Mouse (Mus musculus) liver (tissue): ENCODE measurements around the gene Pxmp4.

Source experiments
- DNase-seq: peaks from one replicate; pipeline ENCODE4 v3.0.0-alpha.2; 2020; ENCODE audit warnings: mixed read lengths

Pxmp4 gene

DNA sequence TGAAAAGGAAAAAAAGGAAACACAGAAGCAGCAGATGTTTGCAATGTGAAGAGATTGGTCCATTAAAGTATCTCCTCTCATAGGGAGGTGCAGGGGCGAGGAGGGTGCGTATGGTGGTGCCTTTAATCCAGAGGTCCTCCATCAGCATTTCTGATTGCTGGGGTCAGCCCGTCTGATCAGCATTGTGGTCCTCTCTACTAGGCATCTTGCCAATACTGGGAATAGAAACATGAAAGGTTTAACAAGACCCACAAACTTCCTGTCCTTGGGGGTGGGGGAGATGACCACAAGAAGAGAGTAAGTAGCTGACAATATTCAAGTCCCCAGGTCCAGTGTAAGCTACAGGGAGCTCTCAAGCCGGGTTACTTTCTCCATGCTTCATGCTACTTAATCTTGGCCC lies 32.8 kb downstream of the Pxmp4 start:
- DNase-seq, result no peak

DNA sequence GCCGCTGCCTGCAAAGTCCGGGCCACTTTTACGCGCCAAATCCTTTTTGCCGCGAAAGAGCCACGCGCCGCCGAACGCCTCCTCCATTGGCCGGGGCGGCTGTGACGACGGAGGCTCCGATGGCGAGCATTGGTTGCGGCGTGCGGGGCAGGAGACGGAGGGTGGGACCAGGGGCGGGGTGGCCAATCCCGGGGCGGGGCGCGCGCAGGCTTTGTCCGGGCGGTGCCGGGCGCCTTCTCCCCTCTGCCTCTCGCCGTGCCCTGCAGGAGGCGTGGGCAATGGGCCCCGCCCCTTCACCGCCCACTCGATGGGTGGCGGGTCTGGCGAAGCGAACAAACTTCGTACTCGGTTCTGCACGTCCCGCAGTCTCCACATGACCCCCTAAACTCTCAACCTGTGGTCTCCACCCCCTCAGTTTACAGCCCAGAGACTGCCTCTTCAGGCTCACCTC lies 33.6 kb downstream of the Pxmp4 start, which contains the start of gene E2f1:
Gene E2f1, minus strand, starts transcription at position 57 of the 451 bp plus-strand sequence.
- DNase-seq, result peak; percentile 99

DNA sequence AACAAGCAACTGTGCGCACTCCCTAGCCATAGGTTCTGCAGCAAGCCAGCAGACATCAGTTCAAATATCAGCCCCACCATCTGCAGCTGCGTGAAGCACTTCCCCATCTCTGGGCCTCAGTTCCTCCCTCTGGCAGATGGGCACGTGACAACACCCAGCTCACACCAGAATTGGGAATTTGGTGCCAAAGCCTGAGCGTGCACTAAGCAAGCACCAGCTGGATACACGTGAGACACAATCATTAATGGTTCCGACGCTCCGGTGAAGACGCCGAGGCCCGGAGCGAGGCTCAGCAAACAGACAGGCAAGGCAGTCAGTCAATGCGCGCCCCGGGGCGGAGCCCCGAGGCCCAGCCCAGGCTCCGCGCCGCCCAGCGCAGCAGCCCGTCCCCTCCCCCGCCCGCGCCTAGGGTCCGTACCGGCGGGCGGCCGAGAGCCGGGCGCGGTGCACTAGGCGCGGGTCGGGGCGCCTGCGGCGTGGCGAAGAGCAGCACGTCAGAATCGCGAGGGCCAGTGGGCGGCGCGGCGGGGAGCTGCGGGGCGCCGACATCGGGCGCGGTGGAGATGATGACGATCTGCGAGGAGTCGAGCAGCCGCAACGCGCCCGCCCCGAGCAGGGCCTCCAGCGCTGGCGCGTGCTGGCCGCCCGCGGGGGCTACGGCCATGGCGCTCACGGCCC lies 34.3 kb downstream of the Pxmp4 start:
- DNase-seq, result peak; percentile 87

DNA sequence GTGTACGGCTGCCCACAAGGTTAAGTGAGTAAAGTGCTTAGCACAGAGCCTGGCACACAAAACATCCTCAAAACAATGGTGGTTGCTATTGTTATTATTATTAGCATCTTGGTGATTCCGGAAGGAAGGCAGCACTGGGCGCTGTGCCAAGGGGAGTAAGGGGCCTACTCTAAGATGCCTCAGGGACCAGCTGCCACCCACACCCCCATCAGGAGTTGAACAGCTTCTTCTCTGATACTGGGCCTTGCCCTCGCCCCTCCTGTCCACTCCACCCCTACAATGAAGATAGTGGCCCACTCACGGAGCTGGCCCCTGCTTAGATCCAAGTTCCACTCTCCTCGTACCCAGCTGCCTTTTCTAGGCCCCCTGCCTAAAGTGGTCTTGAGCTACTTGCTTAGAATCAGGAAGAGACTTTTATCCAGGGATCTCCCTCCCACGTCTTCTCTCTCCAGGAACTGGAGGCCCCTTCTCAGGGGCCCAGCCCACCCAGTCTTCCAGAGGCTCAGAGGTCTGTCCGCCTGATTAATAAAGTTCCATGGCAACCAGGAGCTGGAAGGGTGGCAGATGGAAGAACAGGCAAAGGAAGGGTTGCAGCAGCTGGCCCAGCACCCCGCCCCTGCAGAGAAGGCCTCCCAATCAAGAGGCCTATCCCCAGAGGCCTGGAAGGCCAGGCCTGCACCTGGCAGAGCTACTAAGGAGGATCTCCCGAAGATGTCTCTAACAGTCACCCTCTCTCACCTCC lies 35.0 kb downstream of the Pxmp4 start:
- DNase-seq, result peak; percentile 48

DNA sequence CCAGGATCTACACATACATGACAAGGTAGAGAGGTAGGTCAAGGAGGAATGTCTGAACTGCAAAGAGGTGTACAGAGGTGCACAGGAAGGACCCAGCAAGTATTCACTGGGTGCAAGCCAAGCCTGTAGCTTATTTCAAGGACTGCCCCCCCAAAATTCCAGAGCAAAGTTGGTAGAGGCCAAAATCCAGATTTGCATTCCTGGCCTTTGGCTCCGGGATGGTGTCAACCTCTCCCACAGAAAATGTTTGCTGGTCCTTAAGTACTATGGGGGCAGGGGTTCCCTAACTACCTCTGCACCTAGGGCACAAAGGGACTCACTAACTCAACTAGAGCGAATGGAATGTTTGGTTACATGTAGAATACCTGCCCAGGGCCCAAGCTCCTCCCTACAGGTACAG lies 35.7 kb downstream of the Pxmp4 start:
- DNase-seq, result no peak

DNA sequence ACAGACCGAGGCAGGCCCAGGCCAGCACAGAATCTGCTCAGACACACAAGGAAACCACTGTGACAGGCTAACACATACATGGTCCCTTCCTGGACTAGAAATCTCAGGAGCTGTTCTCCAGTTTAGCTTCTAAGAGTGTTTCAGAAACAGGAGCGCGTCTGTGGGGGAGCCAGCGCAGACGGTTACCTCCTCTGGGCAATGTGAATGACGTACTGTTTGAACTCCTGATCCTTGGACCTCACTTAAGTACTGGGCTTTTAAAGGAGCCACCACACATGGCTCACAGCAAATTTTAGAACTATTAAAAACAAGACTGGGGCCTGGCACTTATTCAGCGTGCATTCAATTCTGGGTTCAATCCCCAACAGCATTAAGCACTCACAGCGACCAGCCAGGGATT lies 36.9 kb downstream of the Pxmp4 start:
- no peak for DNase-seq

DNA sequence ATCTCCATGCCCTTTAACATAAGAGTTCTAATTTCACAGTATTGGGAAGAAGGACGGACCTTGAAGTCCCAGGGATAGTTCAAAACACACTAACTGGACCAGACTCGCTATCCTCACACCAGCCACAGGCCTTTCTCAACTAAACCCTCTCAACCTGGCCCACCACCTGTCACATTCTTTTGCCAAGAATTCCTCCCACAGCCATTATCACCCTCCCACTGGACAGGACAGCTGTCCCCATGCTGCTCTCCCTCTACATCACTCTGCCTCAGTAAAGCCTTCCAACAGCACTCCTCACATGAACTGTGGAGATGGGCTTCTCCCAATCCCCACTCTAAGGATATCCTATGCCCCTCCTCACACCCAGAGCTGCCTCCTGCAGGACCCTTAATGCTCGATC lies 37.9 kb downstream of the Pxmp4 start:
- no peak for DNase-seq

DNA sequence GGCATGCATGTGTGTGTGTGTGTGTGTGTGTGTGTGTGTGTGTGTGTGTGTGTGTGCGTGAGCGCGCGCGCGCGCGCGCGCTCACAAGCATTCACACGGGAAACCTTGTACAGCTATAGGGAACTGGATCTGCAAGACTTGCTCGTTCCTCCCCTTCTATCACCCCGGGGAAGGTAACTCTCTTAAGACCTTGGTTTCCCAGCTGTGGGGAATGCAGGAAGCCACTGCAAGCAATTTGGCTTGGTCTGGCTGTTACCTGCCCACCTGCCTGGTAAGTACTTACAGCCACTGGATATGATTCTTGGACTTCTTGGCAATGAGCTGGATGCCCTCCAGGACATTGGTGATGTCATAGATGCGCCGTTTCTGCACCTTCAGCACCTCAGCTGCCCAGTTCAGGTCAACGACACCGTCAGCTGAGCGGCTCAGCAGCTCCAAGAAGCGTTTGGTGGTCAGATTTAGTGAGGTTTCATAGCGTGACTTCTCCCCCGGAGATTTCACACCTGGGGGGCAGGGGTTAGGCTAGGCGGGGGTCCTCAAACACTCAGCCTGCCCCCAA lies 39.8 kb downstream of the Pxmp4 start:
- DNase-seq, result no peak

DNA sequence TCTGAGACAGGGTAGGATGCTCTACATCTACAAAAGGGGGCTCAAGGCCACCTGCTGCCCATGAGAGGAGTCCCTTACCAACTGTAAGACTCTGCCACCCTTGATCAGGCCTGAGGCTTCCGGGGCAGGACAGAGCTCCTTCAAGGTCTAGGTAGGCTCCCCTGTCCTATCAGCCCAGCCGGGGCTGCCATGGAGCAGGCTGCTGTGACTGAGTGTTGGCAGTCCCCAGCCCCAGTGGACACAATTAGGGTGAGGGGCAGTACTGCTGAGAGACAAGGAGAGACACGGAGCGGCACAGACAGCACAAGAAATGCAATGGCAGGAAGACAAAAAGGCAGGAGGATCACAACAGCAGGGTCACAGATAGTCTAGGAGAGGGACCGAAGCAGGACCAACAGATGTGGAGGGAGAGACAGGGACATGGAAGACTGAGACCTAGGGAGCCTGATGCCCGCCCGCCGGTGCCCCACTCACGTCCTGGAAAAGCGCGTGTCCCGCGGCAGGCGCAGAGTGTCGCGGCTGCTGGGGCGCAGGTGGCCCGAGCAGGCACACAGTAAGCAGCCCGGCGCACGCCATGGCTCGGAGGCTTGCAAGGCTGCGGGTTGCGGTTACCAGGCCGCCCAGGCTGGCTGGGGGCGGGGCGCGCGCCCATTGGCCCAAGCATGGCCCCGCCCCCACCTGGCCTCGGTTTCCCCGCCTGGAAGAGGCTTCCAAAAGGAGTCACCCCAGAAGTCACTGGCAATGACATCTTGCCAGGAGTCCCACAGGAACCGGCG lies 45.1 kb downstream of the Pxmp4 start, which contains the start of gene Necab3:
Gene Necab3, minus strand, starts transcription at position 627 of the 776 bp plus-strand sequence.
- peak; percentile 77 for DNase-seq

DNA sequence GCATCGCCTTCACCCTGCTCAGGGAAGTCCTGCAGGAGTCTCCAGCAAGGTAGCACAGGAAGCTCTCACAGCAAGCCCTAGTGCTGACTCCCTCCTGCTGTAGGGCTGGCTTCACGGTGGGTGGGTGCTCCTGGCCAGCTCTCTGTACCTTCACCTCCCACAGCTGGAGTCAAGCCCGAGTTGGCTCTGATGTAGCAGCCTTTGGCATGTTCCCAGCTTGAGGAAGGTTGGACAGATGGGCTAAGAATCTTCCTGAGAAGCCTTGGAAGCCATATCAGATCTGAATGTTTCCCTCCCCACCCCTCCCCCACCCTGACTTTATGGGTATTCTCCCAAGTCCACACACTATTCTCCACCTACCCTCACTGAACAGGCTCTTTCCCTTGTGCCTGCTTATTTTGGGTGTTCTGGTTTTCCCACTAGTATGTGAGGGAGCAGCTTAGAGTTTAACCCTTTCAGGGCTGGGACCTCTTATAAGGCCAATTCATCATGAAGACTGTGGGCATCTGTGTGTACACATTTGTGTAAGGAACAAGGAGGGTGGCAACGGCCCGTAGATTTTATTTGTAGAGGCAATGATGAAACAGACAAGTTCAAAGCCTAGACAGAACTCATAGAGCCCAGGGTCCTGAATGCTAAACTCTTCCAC lies 46.2 kb downstream of the Pxmp4 start:
- no peak for DNase-seq

DNA sequence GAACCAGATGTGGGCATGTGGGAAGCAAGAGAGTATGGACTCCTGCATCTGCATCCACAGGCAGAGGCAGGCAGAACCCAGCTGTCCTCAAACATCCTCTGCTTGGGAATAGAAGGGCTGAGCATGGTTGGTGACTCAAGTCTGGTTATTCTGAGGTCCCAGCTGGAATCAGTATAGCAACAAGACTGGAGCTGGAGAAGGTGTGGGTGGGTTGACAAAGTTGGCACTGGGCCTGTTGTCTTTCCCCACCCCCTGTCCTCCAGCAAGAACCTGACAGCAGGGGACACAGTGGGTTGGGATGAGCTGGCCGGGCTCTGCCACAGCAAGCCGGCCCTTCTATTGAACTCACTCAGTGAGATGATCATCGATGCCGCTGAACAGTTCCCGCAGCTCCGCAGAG lies 48.3 kb downstream of the Pxmp4 start:
- DNase-seq, result no peak

DNA sequence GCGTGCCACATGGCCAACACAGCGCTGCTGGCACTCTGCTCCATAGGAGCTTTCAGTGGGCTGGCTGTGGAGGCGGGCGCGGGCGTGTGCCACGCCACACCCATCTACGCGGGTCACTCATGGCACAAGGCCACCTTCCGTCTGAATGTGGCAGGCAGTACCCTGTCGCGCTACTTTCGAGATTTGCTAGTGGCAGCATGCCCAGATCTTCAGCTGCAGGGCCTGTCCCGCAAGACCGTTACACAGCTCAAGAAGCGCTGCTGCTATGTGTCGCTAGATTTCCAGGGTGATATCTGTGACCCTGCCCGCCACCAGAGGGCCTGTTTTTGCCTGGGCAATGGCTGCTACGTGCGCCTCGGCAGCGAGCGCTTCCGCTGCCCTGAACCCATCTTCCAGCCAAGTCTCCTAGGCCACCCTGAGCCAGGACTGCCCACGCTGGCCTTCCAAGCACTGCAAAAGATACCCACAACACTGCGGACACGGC lies 51.0 kb downstream of the Pxmp4 start:
- DNase-seq, result peak; percentile 66

DNA sequence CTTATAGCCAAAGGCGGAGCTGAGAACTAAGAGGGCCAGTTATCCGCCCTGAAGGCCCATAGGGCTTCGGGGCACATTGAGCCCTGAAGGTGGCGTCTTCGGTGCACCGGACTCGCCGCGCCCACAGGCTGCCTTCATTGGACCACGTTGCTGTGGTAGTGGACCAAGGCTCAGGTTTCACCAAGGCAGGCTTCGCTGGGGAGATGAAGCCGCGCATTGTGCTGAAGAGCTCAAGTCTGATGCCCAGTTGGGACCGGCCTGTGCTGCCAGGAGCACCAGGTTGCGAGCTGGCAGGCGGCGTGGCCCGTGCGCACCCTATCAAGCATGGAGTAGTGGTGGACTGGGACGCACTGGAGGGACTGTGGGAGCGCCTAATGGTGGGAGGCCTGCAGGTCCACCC lies 51.6 kb downstream of the Pxmp4 start:
- no peak for DNase-seq

DNA sequence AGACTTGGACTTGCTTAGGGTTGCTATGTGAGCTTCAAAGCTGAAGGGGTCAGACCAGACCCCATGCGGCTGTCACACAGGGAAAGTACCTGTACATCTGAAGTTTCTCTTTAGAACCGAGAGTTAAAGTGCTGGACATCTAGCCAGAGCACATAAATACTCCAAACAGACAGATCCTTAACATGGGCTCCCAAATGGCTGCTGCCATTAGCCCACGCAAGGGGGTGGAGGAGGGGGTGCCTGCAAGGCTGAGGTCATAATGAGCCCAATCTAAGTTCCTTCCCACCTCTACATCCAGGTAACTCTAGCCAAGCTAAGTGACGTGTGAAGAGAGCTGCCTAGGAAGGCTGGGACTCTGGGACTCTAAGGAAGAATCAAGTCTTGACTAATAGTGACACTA lies 52.0 kb downstream of the Pxmp4 start, which contains the start of gene Actl10:
Gene Actl10, plus strand, starts transcription at position 301 of the 400 bp plus-strand sequence.
- DNase-seq, result no peak

DNA sequence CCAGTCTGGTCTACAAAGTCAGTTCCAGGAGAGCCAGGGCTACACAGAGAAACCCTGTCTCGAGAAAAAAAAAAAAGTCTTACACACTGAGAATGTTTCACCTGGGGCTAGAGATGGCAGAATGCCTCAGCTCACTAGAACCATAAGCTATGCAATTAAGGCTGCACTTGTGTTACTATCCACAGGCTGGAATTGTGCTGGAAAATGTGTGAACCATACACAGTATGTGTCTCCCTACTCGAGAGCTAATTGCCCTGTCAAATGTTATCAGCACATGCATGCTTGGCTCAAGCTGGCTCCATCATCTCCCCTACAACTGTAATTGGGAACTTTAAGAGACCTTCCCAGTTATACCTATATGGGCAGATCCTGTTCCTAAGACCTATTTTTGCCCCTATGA lies 52.6 kb downstream of the Pxmp4 start:
- no peak for DNase-seq

DNA sequence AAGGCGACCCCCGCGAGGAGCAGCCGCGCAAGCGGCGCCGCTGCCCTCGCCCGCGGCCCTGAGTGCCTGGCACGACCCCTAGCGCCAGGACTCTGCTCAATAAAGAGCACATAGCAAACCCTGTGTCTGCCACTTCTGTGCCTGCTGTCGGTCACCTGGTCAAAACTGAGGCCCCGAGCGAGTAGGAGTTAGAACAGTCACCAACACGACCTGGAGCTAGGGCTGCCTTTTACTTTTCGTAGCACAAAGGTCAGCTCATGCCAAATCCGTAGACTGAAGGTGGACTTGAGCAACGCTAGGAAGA lies 53.7 kb downstream of the Pxmp4 start:
- DNase-seq, result no peak

DNA sequence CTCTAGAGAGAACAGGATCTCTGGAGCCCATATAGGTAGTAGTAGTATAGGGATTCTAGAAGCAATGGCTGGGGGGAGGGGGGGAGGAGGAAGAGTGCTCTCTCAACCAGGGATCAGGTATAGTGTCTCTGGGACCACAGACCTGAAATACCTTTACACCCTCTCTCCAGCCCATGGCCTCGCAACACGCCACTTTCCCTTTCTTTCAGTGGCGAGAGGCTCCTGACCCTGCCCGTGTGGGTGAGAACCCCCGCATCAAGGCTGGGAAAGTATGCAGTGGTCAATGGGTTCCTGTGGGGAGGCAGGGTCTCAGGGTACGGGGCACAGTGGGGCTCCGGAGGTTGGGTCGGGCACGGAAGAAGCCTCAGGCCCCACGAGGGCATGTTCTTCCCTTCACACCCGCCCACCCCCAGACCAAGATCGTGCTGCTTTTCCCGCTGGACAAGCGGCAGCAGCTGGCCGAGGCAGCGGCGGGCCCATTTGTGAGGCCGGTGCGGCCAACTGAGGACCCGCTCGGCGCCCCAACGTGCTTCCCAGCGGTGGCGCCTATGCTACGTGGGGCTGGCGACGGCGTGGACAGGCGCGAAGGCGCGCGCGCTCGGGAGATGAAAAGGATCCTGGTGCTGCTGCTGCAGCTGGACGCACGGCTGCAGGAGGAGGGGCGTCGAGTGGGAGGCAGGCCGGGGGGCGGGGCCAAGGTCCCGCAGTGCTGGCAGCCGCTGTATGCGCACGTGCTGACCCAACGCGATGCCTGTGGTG lies 54.2 kb downstream of the Pxmp4 start:
- peak; percentile 80 for DNase-seq

DNA sequence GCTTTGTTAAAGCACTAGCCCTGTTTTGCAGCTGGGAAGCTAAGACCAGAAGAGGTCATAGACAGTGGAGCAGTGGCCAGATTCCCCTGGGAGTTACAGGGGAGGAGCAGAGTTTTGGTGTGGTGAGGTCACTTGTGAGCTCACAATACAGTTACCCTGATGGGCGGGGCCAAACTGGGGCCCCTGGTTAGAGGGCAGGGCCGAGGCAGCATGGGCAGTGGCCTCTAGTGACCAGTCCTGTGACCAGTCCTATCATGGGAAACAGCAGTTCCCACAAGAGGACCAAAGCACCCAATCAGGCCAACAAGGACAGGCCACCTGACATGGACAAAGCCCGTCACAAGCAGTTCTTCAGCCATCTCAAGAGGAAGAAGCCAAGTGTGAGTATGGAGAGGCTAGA lies 54.8 kb downstream of the Pxmp4 start:
- peak; percentile 45 for DNase-seq

DNA sequence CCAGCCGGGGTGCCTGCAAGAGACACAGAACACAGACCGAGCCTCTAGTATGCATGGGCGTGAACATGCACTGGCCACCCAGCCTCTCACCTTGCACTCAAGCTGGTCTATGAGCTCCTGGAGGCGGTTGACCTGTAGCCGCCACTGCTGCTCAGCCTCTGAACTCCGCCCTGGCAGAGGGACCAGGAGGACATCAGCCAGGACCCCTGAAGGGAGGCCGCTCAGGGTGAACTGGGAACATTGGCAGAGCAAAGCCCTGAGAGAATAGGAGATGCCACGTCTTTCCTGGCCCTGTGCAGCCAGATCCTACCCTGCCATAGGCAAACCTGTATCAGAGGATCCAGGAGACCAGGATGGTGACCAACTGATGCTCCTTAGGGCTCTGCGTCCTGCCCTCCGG lies 56.8 kb downstream of the Pxmp4 start, which contains the start of gene 1700003F12Rik:
Gene 1700003F12Rik, plus strand, starts transcription at position 375 of the 400 bp plus-strand sequence.
- no peak for DNase-seq

DNA sequence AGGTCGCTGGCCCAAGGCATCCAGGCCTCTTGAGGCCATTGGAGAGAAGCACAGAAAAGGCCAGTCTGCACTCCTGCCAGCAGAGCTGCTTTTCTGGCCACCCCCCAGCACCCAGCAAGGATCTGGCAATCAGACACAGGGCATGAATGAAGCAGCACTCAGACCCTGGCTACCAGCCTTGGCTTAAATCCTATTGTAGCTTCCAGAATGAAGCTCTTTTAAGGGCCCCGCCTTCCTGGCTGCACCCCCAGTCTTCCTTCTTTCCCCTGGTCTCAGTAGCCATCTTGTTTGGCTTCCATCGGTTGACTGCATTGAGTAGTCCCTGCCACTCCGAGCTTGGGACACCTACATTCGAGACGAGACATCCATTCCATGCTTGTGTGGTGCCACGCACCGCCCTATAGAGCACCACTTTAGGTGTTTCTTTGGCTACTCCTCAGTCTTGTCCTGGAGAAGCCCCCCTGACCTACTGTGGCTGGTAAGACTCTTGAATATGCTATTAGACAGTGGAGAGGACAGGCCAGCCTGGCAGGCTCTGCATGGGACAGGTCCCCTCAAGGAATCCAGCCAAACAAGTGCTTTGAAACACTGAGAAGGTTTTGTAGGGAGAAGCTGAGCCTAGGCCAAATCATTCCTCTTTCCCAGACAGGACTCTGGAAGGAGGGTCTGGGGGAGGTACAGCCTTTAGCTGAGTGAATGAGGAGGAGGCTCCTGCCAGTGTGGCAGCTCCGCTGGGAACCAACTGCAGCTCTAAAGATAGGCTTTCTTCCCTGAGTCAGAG lies 59.8 kb downstream of the Pxmp4 start:
- DNase-seq, result no peak

DNA sequence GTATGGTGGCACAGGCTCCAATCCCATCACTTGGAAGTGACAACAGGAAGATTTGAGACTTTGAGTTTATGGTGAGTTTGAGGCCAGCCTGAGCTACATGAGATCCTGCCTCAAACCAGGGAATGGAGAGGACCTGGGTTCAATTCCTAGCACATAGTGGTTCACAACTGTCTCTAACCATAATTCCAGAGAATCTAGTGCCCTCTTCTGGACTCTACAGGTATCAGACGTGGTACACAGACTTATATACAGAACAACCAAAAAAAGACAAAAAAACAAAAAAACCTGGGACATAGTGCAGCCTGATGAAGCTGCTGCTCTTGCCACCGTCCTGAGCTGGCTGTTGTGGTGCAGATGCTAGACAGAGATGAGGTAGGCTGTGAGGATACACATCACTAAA lies 61.9 kb downstream of the Pxmp4 start:
- no peak for DNase-seq
